Mouse (Mus musculus) left cerebral cortex, adult 11 months (tissue): Measurements from ENCODE around the gene Tom1l1.

Source experiments
- DNase-seq: peaks from one replicate; pipeline ENCODE4 v3.0.0; 2022; ENCODE audit warnings: low spot score

Gene Tom1l1

GRCm38 (mm10) chr11:90667325-90667724, 20.8 kb downstream of the Tom1l1 start:
- no peak for DNase-seq

- no peak for DNase-seq
These were observed 21.2 kb downstream of the Tom1l1 start for GRCm38 (mm10) chr11:90666916-90667315.

- DNase-seq: no peak
These were observed 21.9 kb downstream of the Tom1l1 start for GRCm38 (mm10) chr11:90666144-90666757.

GRCm38 (mm10) chr11:90665161-90665560, 23.0 kb downstream of the Tom1l1 start:
- DNase-seq: no peak

- DNase-seq: no peak
These were observed 23.7 kb downstream of the Tom1l1 start for GRCm38 (mm10) chr11:90664345-90664986.

- DNase-seq: no peak
These were observed 24.4 kb downstream of the Tom1l1 start for GRCm38 (mm10) chr11:90663618-90664297.

GRCm38 (mm10) chr11:90663052-90663451, 25.1 kb downstream of the Tom1l1 start:
- no peak for DNase-seq

GRCm38 (mm10) chr11:90660662-90661061, 27.5 kb downstream of the Tom1l1 start:
- no peak for DNase-seq

- DNase-seq: no peak
These were observed 30.6 kb downstream of the Tom1l1 start for GRCm38 (mm10) chr11:90657527-90657926.

GRCm38 (mm10) chr11:90652603-90653002, 35.6 kb downstream of the Tom1l1 start:
- DNase-seq: no peak

GRCm38 (mm10) chr11:90650231-90650885, 37.8 kb downstream of the Tom1l1 start:
- DNase-seq: no peak

- DNase-seq: no peak
These were observed 38.4 kb downstream of the Tom1l1 start for GRCm38 (mm10) chr11:90649777-90650176.

GRCm38 (mm10) chr11:90638312-90638830, 49.8 kb downstream of the Tom1l1 start:
- DNase-seq: peak; percentile 19

GRCm38 (mm10) chr11:90637440-90638311, 50.5 kb downstream of the Tom1l1 start, which contains the start of the genes Stxbp4 and Cox11:
Stxbp4 (minus strand) TSS chr11:90638084.
Cox11 (plus strand) TSS chr11:90638173.
- DNase-seq: peak; percentile 92

GRCm38 (mm10) chr11:90634661-90635060, 53.5 kb downstream of the Tom1l1 start:
- no peak for DNase-seq

GRCm38 (mm10) chr11:90632480-90632879, 55.7 kb downstream of the Tom1l1 start:
- DNase-seq: no peak

- DNase-seq: no peak
These were observed 60.4 kb downstream of the Tom1l1 start for GRCm38 (mm10) chr11:90627751-90628150.

- no peak for DNase-seq
These were observed 63.0 kb downstream of the Tom1l1 start for GRCm38 (mm10) chr11:90625174-90625573.

GRCm38 (mm10) chr11:90623477-90623876, 64.7 kb downstream of the Tom1l1 start:
- no peak for DNase-seq

- DNase-seq: no peak
These were observed 65.7 kb downstream of the Tom1l1 start for GRCm38 (mm10) chr11:90622500-90622899.

- no peak for DNase-seq
These were observed 66.1 kb downstream of the Tom1l1 start for GRCm38 (mm10) chr11:90622044-90622443.
